Mouse (Mus musculus): ENCODE results near the gene Arfgef3. TPM values are rescaled to one million over a fixed set of nuclear protein-coding genes. Genes with fewer than 3 reads are reported as not detected.
A peak's percentile ranks its signal among the peaks of the same experiment; 100 is the strongest.

Arfgef3 gene
- 3.5 and 3.6 TPM in 2 replicates for polyA plus RNA-seq (2015; fragmentation: Nextera tagmentation; extraction: Ambion mirVana)

- Histone ChIP-seq H3K36me3 (ENCODE audit: insufficient read depth, low read length) (no peaks in the 10 kb centered on the region), H3K9ac (replicated peaks; ENCODE audit: low read depth) (0 out of 2 replicates have a peak within 1 kb of the TSS, but pooled peaks have one; percentile 26), H3K27ac (ENCODE audit: low read length) (peak within 1 kb of the TSS; percentile 32; the same call in 1 of the 2 replicates), H3K4me3 (ENCODE audit: low read depth, low read length) (peak within 1 kb of the TSS; percentile 43), H3K9me3 (ENCODE audit: low read length) (no peaks in the 10 kb centered on the region), H3K4me1 (ENCODE audit: insufficient read depth, low read depth, low read length) (no peaks in the 10 kb centered on the region), H3K27me3 (replicated peaks; ENCODE audit: insufficient read depth, low read length) (no peaks in the 10 kb centered on the region), H3K4me2 (replicated peaks; ENCODE audit: low read depth, low read length) (peak within 1 kb of the TSS; percentile 67)
- WGBS = 4% methylated on average over 48 of the region's 50 CpGs
- TF ChIP-seq CTCF (IDR thresholded peaks at IDR 0.05) (no peak), EP300 (IDR thresholded peaks at IDR 0.05) (no peak)
- ATAC-seq (peak; percentile 88), DNase-seq (ENCODE audit: low spot score) (peak; percentile 79)
These were observed at the start of gene Arfgef3 for GRCm38 (mm10) chr10:18743286-18744142. Arfgef3 (minus strand) TSS chr10:18743949.

- H3K4me2 ChIP-seq (replicated peaks; ENCODE audit: low read depth, low read length) = no peak overlapping the region
- H3K4me1 ChIP-seq (ENCODE audit: insufficient read depth, low read depth, low read length) = no peaks in the 10 kb centered on the region
- no peak overlapping the region for H3K9ac ChIP-seq (replicated peaks; ENCODE audit: low read depth)
- ATAC-seq (no peak), DNase-seq (ENCODE audit: low spot score) (no peak)
- H3K4me3 ChIP-seq (ENCODE audit: low read depth, low read length) = no peak overlapping the region
- H3K9me3 ChIP-seq (ENCODE audit: low read length) = no peaks in the 10 kb centered on the region
- no peak overlapping the region for H3K27ac ChIP-seq (ENCODE audit: low read length)
- TF ChIP-seq EP300 (IDR thresholded peaks at IDR 0.05) = no peak
- no peak for TF ChIP-seq CTCF (IDR thresholded peaks at IDR 0.05)
- no peaks in the 10 kb centered on the region for H3K27me3 ChIP-seq (replicated peaks; ENCODE audit: insufficient read depth, low read length)
- no peaks in the 10 kb centered on the region for H3K36me3 ChIP-seq (ENCODE audit: insufficient read depth, low read length)
- WGBS = 83% methylated on average over 4 of the region's 4 CpGs
These were observed 46.3 kb upstream of the Arfgef3 start for GRCm38 (mm10) chr10:18790063-18790462.

GRCm38 (mm10) chr10:18788601-18789000 lies 44.9 kb upstream of the Arfgef3 start:
- H3K9me3 ChIP-seq (ENCODE audit: low read length) = no peaks in the 10 kb centered on the region
- H3K27me3 ChIP-seq (replicated peaks; ENCODE audit: insufficient read depth, low read length) = no peaks in the 10 kb centered on the region
- no peaks in the 10 kb centered on the region for H3K36me3 ChIP-seq (ENCODE audit: insufficient read depth, low read length)
- ATAC-seq (no peak), DNase-seq (ENCODE audit: low spot score) (no peak)
- TF ChIP-seq CTCF (IDR thresholded peaks at IDR 0.05) = no peak
- no peak for TF ChIP-seq EP300 (IDR thresholded peaks at IDR 0.05)
- no peaks in the 10 kb centered on the region for H3K4me1 ChIP-seq (ENCODE audit: insufficient read depth, low read depth, low read length)
- no peak overlapping the region for H3K4me3 ChIP-seq (ENCODE audit: low read depth, low read length)
- H3K9ac ChIP-seq (replicated peaks; ENCODE audit: low read depth) = no peak overlapping the region
- 54% methylated on average over 1 of the region's 1 CpGs for WGBS
- no peak overlapping the region for H3K27ac ChIP-seq (ENCODE audit: low read length)
- H3K4me2 ChIP-seq (replicated peaks; ENCODE audit: low read depth, low read length) = no peak overlapping the region

- 86% methylated on average over 1 of the region's 1 CpGs for WGBS
- ATAC-seq (no peak), DNase-seq (ENCODE audit: low spot score) (no peak)
These were observed 42.9 kb upstream of the Arfgef3 start, which contains the start of gene Gm4922 for GRCm38 (mm10) chr10:18786693-18787092. Gm4922 (minus strand) TSS chr10:18786793.

GRCm38 (mm10) chr10:18777546-18777945 lies 33.8 kb upstream of the Arfgef3 start:
- Histone ChIP-seq H3K4me3 (ENCODE audit: low read depth, low read length) (no peak overlapping the region), H3K27ac (ENCODE audit: low read length) (no peak overlapping the region), H3K36me3 (ENCODE audit: insufficient read depth, low read length) (no peaks in the 10 kb centered on the region), H3K9ac (replicated peaks; ENCODE audit: low read depth) (no peak overlapping the region), H3K4me2 (replicated peaks; ENCODE audit: low read depth, low read length) (no peak overlapping the region), H3K9me3 (ENCODE audit: low read length) (no peaks in the 10 kb centered on the region), H3K4me1 (ENCODE audit: insufficient read depth, low read depth, low read length) (no peaks in the 10 kb centered on the region), H3K27me3 (replicated peaks; ENCODE audit: insufficient read depth, low read length) (no peaks in the 10 kb centered on the region)
- ATAC-seq = no peak
- no peak for TF ChIP-seq CTCF (IDR thresholded peaks at IDR 0.05)
- no peak for TF ChIP-seq EP300 (IDR thresholded peaks at IDR 0.05)
- 83% methylated on average over 3 of the region's 3 CpGs for WGBS
- no peak for DNase-seq (ENCODE audit: low spot score)

More at GRCm38 (mm10) chr10:18786693-18787092, 42.9 kb upstream of the Arfgef3 start, which contains the start of gene Gm4922:
- H3K4me3 ChIP-seq (ENCODE audit: low read depth, low read length) = no peak within 1 kb of the TSS
- no peaks in the 10 kb centered on the region for H3K36me3 ChIP-seq (ENCODE audit: insufficient read depth, low read length)
- TF ChIP-seq CTCF (IDR thresholded peaks at IDR 0.05) = no peak
- no peak for TF ChIP-seq EP300 (IDR thresholded peaks at IDR 0.05)
- H3K27me3 ChIP-seq (replicated peaks; ENCODE audit: insufficient read depth, low read length) = no peaks in the 10 kb centered on the region
- H3K4me1 ChIP-seq (ENCODE audit: insufficient read depth, low read depth, low read length) = no peaks in the 10 kb centered on the region
- no peak within 1 kb of the TSS for H3K27ac ChIP-seq (ENCODE audit: low read length)
- H3K9me3 ChIP-seq (ENCODE audit: low read length) = no peaks in the 10 kb centered on the region
- H3K9ac ChIP-seq (replicated peaks; ENCODE audit: low read depth) = no peak within 1 kb of the TSS
- no peak within 1 kb of the TSS for H3K4me2 ChIP-seq (replicated peaks; ENCODE audit: low read depth, low read length)

- Histone ChIP-seq H3K4me1 (ENCODE audit: insufficient read depth, low read depth, low read length) (no peaks in the 10 kb centered on the region), H3K27me3 (replicated peaks; ENCODE audit: insufficient read depth, low read length) (no peaks in the 10 kb centered on the region), H3K9ac (replicated peaks; ENCODE audit: low read depth) (no peak overlapping the region), H3K36me3 (ENCODE audit: insufficient read depth, low read length) (no peaks in the 10 kb centered on the region), H3K4me2 (replicated peaks; ENCODE audit: low read depth, low read length) (no peak overlapping the region), H3K27ac (ENCODE audit: low read length) (no peak overlapping the region), H3K4me3 (ENCODE audit: low read depth, low read length) (no peak overlapping the region), H3K9me3 (ENCODE audit: low read length) (no peaks in the 10 kb centered on the region)
- no peak for TF ChIP-seq CTCF (IDR thresholded peaks at IDR 0.05)
- no peak for TF ChIP-seq EP300 (IDR thresholded peaks at IDR 0.05)
- WGBS = 50% methylated on average over 4 of the region's 4 CpGs
- ATAC-seq (no peak), DNase-seq (ENCODE audit: low spot score) (no peak)
These were observed 28.9 kb upstream of the Arfgef3 start for GRCm38 (mm10) chr10:18772537-18773179.
